Mouse (Mus musculus): ENCODE measurements at regions not wholly inside any gene's neighbourhood (a gene's known extent, or its start where the extent isn't known, plus 50 kb on each side); places are given as distances from the start of the nearest gene placed in this dataset.

GRCm38 (mm10) chr1:67359824-67360223, 237.0 kb downstream of the Cps1 start:
- no peak overlapping the region for H3K4me3 ChIP-seq (ENCODE audit: low read depth, low read length)
- no peaks in the 10 kb centered on the region for H3K9me3 ChIP-seq (replicated peaks; ENCODE audit: control insufficient read depth, low read length)
- no peak overlapping the region for H3K4me2 ChIP-seq (ENCODE audit: low read depth, low read length)
- no peaks in the 10 kb centered on the region for H3K4me1 ChIP-seq (ENCODE audit: control insufficient read depth, insufficient read depth, low read length)
- ATAC-seq (replicated peaks; ENCODE audit: insufficient number of reproducible peaks, low FRiP score, low TSS enrichment, low read depth), result no peak
- 76% methylated on average over 3 of the region's 3 CpGs for whole genome bisulfite sequencing
- no peak overlapping the region for H3K9ac ChIP-seq (replicated peaks; ENCODE audit: low read length)
- no peaks in the 10 kb centered on the region for H3K36me3 ChIP-seq (replicated peaks; ENCODE audit: control insufficient read depth, insufficient read depth, low read depth, low read length)
- DNase-seq (ENCODE audit: low spot score), result no peak
- H3K27ac ChIP-seq (replicated peaks; ENCODE audit: low read depth, low read length), result no peak overlapping the region
- H3K27me3 ChIP-seq (ENCODE audit: control insufficient read depth, insufficient read depth, low read length), result no peaks in the 10 kb centered on the region

DNA sequence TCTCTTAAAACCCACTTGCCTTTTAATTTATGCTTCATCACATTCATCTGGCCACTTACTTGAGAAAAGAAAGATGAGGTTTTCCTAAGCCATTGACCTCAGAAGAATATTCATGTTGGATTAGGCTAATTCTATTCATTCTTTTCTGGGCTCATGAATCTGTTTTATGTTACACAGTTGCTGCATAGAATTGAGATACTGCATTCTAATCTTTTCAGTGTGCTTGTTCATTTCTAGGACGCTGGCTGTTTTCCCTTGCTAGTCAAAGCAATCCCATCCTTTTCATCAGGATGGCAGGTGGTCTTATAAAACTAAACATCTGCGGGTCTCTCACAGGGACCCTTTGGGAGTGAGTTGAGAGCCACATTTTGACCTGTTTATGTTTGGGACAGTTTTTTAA, 243.2 kb downstream of the Cps1 start:
- Histone ChIP-seq H3K9me3 (replicated peaks; ENCODE audit: control insufficient read depth, low read length) (no peaks in the 10 kb centered on the region), H3K27me3 (ENCODE audit: control insufficient read depth, insufficient read depth, low read length) (no peaks in the 10 kb centered on the region), H3K9ac (replicated peaks; ENCODE audit: low read length) (no peak overlapping the region), H3K4me1 (ENCODE audit: control insufficient read depth, insufficient read depth, low read length) (no peaks in the 10 kb centered on the region), H3K4me2 (ENCODE audit: low read depth, low read length) (no peak overlapping the region), H3K4me3 (ENCODE audit: low read depth, low read length) (no peak overlapping the region), H3K27ac (replicated peaks; ENCODE audit: low read depth, low read length) (no peak overlapping the region), H3K36me3 (replicated peaks; ENCODE audit: control insufficient read depth, insufficient read depth, low read depth, low read length) (no peaks in the 10 kb centered on the region)
- DNase-seq (ENCODE audit: low spot score) (peak; percentile 4), ATAC-seq (replicated peaks; ENCODE audit: insufficient number of reproducible peaks, low FRiP score, low TSS enrichment, low read depth) (no peak)
- WGBS, result 28% methylated on average over 2 of the region's 2 CpGs

DNA sequence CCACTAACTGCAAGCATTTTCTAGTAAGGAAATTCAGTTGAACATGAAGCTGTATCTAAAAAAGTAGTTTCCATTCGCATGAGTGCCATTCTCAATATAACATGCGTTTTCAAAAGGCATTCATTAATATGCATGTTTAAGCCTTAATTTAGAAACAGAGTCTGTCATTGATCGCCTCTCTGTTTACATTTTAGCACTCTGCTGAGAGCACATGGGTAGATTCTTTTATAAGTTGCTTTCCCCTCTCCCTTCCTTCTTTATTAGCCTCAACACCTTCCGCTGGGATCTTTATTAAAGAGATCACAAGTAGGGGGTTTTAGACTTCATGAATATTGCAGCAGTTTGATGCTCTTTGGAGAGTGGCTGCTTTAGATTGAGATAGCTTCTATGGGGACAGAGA, 243.7 kb downstream of the Cps1 start:
- WGBS, result 62% methylated on average over 4 of the region's 4 CpGs
- ATAC-seq (replicated peaks; ENCODE audit: insufficient number of reproducible peaks, low FRiP score, low TSS enrichment, low read depth) (no peak), DNase-seq (ENCODE audit: low spot score) (no peak)
- Histone ChIP-seq H3K4me2 (ENCODE audit: low read depth, low read length) (no peak overlapping the region), H3K9ac (replicated peaks; ENCODE audit: low read length) (no peak overlapping the region), H3K36me3 (replicated peaks; ENCODE audit: control insufficient read depth, insufficient read depth, low read depth, low read length) (no peaks in the 10 kb centered on the region), H3K4me3 (ENCODE audit: low read depth, low read length) (no peak overlapping the region), H3K27me3 (ENCODE audit: control insufficient read depth, insufficient read depth, low read length) (no peaks in the 10 kb centered on the region), H3K27ac (replicated peaks; ENCODE audit: low read depth, low read length) (no peak overlapping the region), H3K4me1 (ENCODE audit: control insufficient read depth, insufficient read depth, low read length) (no peaks in the 10 kb centered on the region), H3K9me3 (replicated peaks; ENCODE audit: control insufficient read depth, low read length) (no peaks in the 10 kb centered on the region)

DNA sequence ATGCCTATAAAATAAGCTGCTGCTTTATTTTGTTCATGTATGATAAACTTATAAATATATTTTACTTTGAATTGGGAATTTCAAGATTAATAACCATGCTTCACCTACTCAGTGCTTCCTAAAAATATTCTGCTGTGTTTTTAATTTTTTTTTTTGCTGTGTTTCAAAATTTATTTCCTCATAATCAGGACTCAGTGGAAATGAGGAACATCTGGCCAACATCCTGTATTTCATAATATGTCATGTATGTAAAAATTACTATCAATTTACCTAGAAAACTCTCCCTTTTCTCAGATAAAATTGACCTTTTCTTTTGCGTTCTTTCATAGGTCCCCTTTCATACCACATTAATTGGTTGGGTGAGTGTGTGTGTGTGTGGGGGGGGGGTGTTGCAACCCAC, 259.5 kb downstream of the Cps1 start:
- 91% methylated on average over 1 of the region's 1 CpGs for WGBS
- Histone ChIP-seq H3K4me2 (ENCODE audit: low read depth, low read length) (no peak overlapping the region), H3K9me3 (replicated peaks; ENCODE audit: control insufficient read depth, low read length) (no peaks in the 10 kb centered on the region), H3K36me3 (replicated peaks; ENCODE audit: control insufficient read depth, insufficient read depth, low read depth, low read length) (no peaks in the 10 kb centered on the region), H3K4me3 (ENCODE audit: low read depth, low read length) (no peak overlapping the region), H3K27ac (replicated peaks; ENCODE audit: low read depth, low read length) (no peak overlapping the region), H3K9ac (replicated peaks; ENCODE audit: low read length) (no peak overlapping the region), H3K4me1 (ENCODE audit: control insufficient read depth, insufficient read depth, low read length) (no peaks in the 10 kb centered on the region), H3K27me3 (ENCODE audit: control insufficient read depth, insufficient read depth, low read length) (no peaks in the 10 kb centered on the region)
- DNase-seq (ENCODE audit: low spot score), result no peak
- ATAC-seq (replicated peaks; ENCODE audit: insufficient number of reproducible peaks, low FRiP score, low TSS enrichment, low read depth), result no peak

GRCm38 (mm10) chr1:67385377-67385776, 262.6 kb downstream of the Cps1 start:
- ATAC-seq (replicated peaks; ENCODE audit: insufficient number of reproducible peaks, low FRiP score, low TSS enrichment, low read depth) (no peak), DNase-seq (ENCODE audit: low spot score) (no peak)
- Histone ChIP-seq H3K27ac (replicated peaks; ENCODE audit: low read depth, low read length) (no peak overlapping the region), H3K4me1 (ENCODE audit: control insufficient read depth, insufficient read depth, low read length) (no peaks in the 10 kb centered on the region), H3K4me2 (ENCODE audit: low read depth, low read length) (no peak overlapping the region), H3K36me3 (replicated peaks; ENCODE audit: control insufficient read depth, insufficient read depth, low read depth, low read length) (no peaks in the 10 kb centered on the region), H3K9me3 (replicated peaks; ENCODE audit: control insufficient read depth, low read length) (no peaks in the 10 kb centered on the region), H3K27me3 (ENCODE audit: control insufficient read depth, insufficient read depth, low read length) (no peaks in the 10 kb centered on the region), H3K4me3 (ENCODE audit: low read depth, low read length) (no peak overlapping the region), H3K9ac (replicated peaks; ENCODE audit: low read length) (no peak overlapping the region)

DNA sequence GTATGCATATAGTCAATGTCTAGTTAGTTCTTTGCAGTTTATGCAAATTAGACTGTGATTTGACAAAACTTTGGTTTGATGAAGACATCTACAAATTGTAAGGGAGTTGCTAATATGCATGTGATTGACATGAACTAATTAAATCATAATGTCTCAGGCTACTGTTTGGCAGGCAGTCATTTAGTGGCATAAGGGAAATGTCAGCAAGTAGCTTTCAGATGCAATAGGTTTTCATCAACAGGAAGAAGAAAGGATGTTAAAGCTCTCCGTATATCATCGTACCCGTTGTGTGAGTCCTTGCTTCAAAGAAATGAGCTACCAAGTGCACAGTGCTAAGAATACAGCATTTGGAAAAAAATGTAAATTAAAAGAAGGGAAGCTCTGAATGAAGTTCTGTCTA, 264.1 kb downstream of the Cps1 start:
- no peaks in the 10 kb centered on the region for H3K27me3 ChIP-seq (ENCODE audit: control insufficient read depth, insufficient read depth, low read length)
- no peak overlapping the region for H3K27ac ChIP-seq (replicated peaks; ENCODE audit: low read depth, low read length)
- no peaks in the 10 kb centered on the region for H3K9me3 ChIP-seq (replicated peaks; ENCODE audit: control insufficient read depth, low read length)
- no peak overlapping the region for H3K9ac ChIP-seq (replicated peaks; ENCODE audit: low read length)
- H3K4me3 ChIP-seq (ENCODE audit: low read depth, low read length), result no peak overlapping the region
- no peak overlapping the region for H3K4me2 ChIP-seq (ENCODE audit: low read depth, low read length)
- ATAC-seq (replicated peaks; ENCODE audit: insufficient number of reproducible peaks, low FRiP score, low TSS enrichment, low read depth) (no peak), DNase-seq (ENCODE audit: low spot score) (no peak)
- no peaks in the 10 kb centered on the region for H3K4me1 ChIP-seq (ENCODE audit: control insufficient read depth, insufficient read depth, low read length)
- H3K36me3 ChIP-seq (replicated peaks; ENCODE audit: control insufficient read depth, insufficient read depth, low read depth, low read length), result no peaks in the 10 kb centered on the region
- 84% methylated on average over 3 of the region's 3 CpGs for WGBS

DNA sequence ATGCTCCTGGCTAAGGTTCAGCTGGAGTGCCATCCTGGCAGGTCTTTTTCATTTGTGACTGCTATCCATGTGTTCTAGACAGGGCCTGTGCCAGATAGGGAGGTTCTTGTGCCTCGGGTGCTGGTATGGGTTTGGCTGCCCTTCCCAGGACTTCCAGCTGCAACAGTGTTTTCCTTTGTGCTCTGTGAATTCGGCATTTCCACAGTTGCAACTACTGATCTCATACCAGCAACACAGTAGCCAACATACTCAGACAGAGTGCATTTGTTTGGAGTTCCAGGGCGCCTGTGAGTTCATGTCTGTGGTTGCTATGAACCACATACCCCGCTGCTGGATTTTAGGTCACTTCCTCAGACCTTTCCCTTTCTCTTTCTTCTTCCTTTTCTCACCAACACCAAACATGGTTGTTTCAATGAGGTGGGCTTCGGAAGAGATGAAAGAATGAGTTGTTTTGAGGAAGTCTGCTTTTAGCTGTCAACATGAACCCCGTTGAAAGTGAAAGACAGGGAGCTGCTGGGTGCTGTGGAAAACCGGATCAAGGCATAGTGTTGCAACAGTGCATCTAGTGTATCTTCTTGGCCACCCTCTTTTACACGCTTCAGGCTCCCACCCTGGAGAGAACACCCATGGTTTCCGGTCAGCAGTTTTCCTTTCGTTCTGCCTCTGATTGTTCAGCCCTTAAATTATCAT, 275.1 kb downstream of the Cps1 start:
- H3K4me2 ChIP-seq (ENCODE audit: low read depth, low read length), result no peak overlapping the region
- H3K27ac ChIP-seq (replicated peaks; ENCODE audit: low read depth, low read length), result no peak overlapping the region
- no peaks in the 10 kb centered on the region for H3K4me1 ChIP-seq (ENCODE audit: control insufficient read depth, insufficient read depth, low read length)
- 67% methylated on average over 10 of the region's 10 CpGs for WGBS
- H3K36me3 ChIP-seq (replicated peaks; ENCODE audit: control insufficient read depth, insufficient read depth, low read depth, low read length), result no peaks in the 10 kb centered on the region
- DNase-seq (ENCODE audit: low spot score), result no peak
- no peak for ATAC-seq (replicated peaks; ENCODE audit: insufficient number of reproducible peaks, low FRiP score, low TSS enrichment, low read depth)
- H3K9ac ChIP-seq (replicated peaks; ENCODE audit: low read length), result no peak overlapping the region
- H3K4me3 ChIP-seq (ENCODE audit: low read depth, low read length), result no peak overlapping the region
- no peaks in the 10 kb centered on the region for H3K9me3 ChIP-seq (replicated peaks; ENCODE audit: control insufficient read depth, low read length)
- no peaks in the 10 kb centered on the region for H3K27me3 ChIP-seq (ENCODE audit: control insufficient read depth, insufficient read depth, low read length)

- Histone ChIP-seq H3K9me3 (replicated peaks; ENCODE audit: control insufficient read depth, low read length) (no peaks in the 10 kb centered on the region), H3K9ac (replicated peaks; ENCODE audit: low read length) (no peak overlapping the region), H3K27ac (replicated peaks; ENCODE audit: low read depth, low read length) (no peak overlapping the region), H3K36me3 (replicated peaks; ENCODE audit: control insufficient read depth, insufficient read depth, low read depth, low read length) (no peaks in the 10 kb centered on the region), H3K4me1 (ENCODE audit: control insufficient read depth, insufficient read depth, low read length) (no peaks in the 10 kb centered on the region), H3K4me2 (ENCODE audit: low read depth, low read length) (no peak overlapping the region), H3K27me3 (ENCODE audit: control insufficient read depth, insufficient read depth, low read length) (no peaks in the 10 kb centered on the region), H3K4me3 (ENCODE audit: low read depth, low read length) (no peak overlapping the region)
- 85% methylated on average over 6 of the region's 6 CpGs for WGBS
- DNase-seq (ENCODE audit: low spot score), result no peak
- no peak for ATAC-seq (replicated peaks; ENCODE audit: insufficient number of reproducible peaks, low FRiP score, low TSS enrichment, low read depth)
These were observed 286.7 kb downstream of the Cps1 start for GRCm38 (mm10) chr1:67409531-67409930.
